Mouse (Mus musculus) spleen, adult 12 weeks (tissue): Measurements from ENCODE around the gene Sytl2.

Experiments used
- DNase-seq: peaks from one replicate; pipeline ENCODE4 v3.0.0; 2022; ENCODE audit warnings: low spot score

Gene Sytl2

DNA sequence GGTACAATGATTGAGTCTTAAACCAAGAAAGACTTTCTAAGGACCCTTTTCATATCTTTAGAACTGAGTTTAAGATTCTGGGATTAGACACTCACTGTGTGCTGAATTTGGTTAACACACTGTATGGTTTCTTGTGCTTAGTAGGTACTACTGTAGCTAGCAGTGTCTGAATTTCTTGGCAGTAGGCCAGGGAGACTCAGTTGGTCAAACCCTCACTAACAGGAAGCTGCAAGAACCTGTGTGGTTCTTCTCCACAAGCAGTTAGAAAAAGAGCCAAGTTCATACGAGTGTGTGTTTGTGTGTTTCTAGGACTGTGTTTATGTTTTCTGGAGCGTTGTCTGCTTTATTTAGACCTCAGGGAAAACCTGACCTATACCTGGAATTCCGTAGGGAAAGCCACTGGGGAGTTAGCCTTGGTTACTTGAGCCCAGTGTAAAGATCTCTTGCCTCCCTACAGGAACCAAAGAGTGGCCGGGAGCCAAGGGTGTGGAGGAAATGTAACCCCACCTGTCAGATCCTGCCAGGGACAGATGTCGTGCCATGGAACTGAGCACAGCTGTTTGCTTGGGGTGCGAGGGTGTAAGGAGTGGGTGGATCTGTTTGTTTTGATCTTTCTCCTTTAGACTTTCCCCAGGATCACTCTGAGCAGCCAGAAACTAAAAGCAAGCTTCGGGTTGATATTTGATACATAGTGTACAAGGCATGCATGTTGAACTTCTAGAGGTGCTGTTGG is 10.3 kb downstream of the Sytl2 start:
- no peak for DNase-seq

GRCm38 (mm10) chr7:90313421-90313820 is 11.4 kb downstream of the Sytl2 start:
- DNase-seq = no peak

GRCm38 (mm10) chr7:90316823-90317222 is 14.8 kb downstream of the Sytl2 start:
- DNase-seq = no peak

GRCm38 (mm10) chr7:90319446-90319845 is 17.4 kb downstream of the Sytl2 start:
- no peak for DNase-seq

GRCm38 (mm10) chr7:90320124-90320523 is 18.1 kb downstream of the Sytl2 start:
- no peak for DNase-seq

DNA sequence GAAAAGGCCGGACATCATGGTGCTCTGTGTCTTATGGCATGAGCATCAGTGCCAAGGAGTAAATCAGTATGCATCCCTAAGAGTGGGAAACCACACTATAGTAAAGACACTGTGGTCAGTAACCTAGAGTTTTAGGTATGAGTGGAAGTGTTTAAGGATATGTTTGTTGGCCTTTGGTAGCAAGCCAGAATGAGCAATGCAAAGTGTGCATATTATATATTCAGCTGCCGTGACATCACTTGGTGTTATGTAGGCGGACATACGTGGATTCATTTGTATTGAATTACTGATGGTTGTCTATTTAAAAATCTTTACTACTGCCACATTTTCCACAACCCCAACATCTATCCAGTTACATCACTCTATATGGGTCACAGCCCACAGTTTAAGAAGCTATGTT is 23.1 kb downstream of the Sytl2 start:
- DNase-seq = no peak

DNA sequence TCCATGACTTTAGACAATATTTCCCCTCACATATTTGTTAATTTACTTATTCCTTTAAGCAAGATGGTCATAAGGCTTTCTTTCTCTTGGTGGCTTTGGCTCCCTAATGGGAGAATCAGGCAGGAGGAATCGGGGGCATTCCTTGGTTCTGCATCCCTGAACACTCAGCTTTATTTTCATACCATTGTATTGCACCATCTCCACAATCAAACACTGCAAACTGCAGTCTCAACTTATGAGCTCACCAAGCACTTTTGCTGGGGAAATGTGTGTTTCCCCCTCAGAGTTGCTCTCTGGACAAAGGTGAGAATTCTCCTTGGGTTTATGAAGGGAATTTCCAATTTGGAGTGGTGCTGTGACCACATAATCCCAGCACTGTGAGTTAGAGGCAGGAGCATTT is 28.1 kb downstream of the Sytl2 start:
- DNase-seq = no peak

- no peak for DNase-seq
Measured at GRCm38 (mm10) chr7:90332483-90333065, 30.5 kb downstream of the Sytl2 start.

DNA sequence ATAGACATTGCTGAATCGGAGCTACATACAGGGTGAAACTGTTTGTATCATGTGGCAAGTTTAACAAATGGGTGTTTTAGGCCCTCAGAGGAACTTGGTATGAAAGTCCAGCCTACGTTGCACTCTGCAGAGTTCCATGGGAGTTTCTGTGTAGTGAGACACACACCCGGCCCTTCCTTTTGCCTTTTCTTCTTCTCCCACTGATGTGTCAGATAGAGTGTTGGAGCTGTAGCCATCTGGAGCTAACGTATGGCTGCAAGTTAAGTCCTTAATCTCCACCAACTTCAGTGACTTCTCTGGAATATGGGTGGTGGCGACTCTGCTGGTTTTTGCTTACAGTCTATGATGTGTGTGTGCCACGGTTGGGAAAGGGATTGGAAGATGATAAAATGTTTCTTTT is 32.3 kb downstream of the Sytl2 start:
- DNase-seq = no peak

GRCm38 (mm10) chr7:90334831-90335230 is 32.8 kb downstream of the Sytl2 start:
- no peak for DNase-seq

DNA sequence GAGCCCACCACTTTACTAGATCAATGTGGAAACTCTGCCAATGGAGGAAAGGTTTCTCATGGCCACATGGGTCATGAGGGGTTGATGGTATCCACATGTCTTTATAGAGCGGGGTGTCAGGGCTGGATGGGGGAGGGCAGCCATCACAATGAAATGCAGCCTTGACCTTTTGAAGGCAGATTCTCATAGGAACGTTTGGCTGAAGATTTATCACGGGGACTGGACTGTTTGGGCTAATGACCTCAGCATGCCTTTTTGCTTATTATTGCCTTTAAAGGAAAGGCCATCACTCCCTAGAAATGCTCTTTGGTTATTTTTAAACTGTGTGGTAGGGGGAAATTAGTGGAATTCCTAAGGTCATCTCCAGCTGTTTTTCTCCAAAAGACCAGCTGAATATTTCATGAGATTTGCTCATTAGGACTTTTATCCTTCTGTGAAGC is 33.7 kb downstream of the Sytl2 start:
- no peak for DNase-seq

- no peak for DNase-seq
Measured at GRCm38 (mm10) chr7:90341212-90341957, 39.3 kb downstream of the Sytl2 start.

DNA sequence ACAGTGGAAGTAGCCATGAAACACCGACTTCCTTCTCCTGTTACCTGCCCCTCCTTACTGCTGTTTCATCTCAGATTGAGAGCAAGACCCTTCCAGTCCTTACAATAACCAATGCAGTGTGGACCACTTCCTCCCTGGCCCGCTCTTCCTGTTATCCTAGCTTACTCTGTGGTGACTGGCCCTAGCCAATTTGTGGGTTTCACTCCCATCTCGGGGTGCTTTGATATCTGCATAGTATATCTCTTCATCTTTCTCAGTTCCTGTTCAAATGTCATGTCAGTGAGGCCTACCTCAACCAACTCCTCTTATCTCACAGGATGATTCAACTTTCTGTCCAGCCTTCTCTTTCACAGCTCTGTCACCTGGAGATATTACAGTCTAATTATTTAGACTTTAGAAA is 42.9 kb downstream of the Sytl2 start:
- DNase-seq = no peak

GRCm38 (mm10) chr7:90347779-90348437 is 45.9 kb downstream of the Sytl2 start:
- no peak for DNase-seq

DNA sequence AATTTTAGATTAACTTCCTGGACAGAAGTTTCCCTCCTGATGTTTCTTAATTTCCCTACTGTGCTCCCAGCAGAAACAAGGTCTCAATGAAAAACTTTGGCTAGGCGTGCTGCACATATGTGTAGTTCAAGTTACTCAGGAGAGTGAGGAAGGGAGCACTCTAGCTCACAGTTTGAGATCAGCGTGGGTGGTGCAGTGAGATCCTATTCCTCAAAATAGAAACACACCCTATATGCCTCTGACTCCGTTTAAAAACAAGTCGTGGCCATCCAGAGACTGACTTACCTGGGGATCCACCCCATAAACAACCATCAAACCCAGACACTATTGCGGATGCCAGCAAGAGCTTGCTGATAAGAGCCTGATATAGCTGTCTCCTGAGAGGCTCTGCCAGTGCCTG is 47.0 kb downstream of the Sytl2 start:
- no peak for DNase-seq

DNA sequence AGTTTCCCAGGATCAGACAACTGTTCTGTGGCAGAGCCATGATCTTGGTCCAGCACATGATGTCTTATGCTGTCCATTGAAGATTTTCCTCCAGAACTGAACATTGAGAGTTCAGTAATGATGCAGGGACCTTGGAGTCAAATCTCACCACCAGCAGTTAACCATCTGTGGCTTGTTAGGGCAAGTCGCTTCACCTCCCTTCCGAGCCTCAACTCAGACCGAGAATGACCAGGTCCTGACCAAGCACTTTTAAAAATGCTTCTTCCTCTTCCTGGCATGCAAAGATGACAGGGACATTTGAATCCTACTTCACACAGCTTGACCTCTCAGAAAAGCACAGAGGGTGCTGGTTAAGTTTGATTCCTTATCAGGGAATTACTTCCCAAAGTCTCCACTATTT is 50.1 kb downstream of the Sytl2 start:
- DNase-seq = no peak

DNA sequence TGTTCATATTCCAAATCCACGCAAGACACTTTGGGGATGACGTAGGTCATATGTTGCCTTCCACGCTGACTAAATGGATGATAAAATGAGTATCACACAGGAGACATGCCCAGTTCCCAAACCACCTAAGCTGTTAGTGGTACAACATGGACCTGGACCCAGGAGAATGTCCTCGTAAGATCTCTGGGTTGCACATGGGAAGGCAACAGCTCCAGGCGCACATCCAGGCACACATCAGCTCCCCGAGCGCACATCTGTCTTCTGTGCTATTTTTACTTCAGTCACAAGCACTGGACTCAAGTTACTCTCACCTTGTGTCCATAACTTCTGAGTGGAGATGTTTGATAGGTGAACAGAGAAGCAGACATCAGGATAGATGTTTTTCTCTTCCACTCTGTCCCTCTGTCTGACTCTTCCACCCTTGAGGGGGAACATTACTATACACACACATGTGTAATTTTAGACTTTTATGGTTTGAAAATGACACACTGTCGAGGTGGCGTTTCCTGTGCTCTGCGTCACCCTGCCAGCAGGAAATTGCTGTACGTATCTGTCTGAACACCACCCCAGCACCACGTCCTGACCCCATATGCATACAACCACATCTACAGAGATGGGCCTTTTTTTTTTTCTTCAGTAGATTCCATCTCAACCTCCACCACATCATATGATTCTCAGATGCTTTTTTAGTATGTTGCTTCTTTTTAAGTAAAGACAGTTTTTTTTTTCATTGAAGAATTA is 51.6 kb downstream of the Sytl2 start:
- DNase-seq = no peak

- no peak for DNase-seq
Measured at GRCm38 (mm10) chr7:90354229-90354604, 52.2 kb downstream of the Sytl2 start.

DNA sequence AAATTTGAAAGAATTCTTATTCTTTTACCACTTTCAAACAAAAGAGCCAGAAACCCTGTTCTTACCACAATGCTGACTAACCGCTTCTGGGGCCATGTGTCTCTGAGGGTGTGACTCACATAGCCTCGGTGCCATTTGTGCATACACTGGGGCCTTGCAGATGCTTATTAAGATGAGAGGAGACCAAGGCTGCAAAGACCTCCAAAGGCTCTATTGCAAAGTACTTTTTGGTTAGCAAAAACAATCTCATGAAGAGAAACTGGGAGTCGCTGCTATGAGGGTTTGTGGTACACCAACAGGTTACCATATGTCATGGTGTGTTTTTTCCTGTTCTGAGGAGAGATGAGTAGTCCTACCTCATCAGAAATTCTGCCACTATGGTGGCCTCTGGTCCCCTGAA is 53.4 kb downstream of the Sytl2 start:
- no peak for DNase-seq

GRCm38 (mm10) chr7:90355995-90356394 is 53.9 kb downstream of the Sytl2 start:
- DNase-seq = no peak

GRCm38 (mm10) chr7:90362788-90363187 is 60.7 kb downstream of the Sytl2 start:
- no peak for DNase-seq
